Mouse (Mus musculus): ENCODE results near the gene Eif4a2. TPM values are rescaled to one million over a fixed set of nuclear protein-coding genes. Genes with fewer than 3 reads are reported as not detected.

The Eif4a2 gene
- polyA plus RNA-seq, 1 experiment from 2014 or later = 75.2 TPM

- Histone ChIP-seq H3K9me3 (replicated peaks) (no peaks in the 10 kb centered on the region), H3K27me3 (no peaks in the 10 kb centered on the region), H3K9ac (no peak within 1 kb of the TSS), H3K4me1 (replicated peaks) (no peaks in the 10 kb centered on the region), H3K36me3 (no peaks in the 10 kb centered on the region), H3K4me3 (replicated peaks) (no peak within 1 kb of the TSS), H3K4me2 (no peak within 1 kb of the TSS), H3K27ac (no peak within 1 kb of the TSS)
- no peak for DNase-seq
- WGBS (ENCODE audit: insufficient replicate concordance) = 74% methylated on average over 3 of the region's 3 CpGs
- no peak for ATAC-seq (ENCODE audit: low read depth)
Observed at GRCm38 (mm10) chr16:23146280-23146679, 39.0 kb downstream of the Eif4a2 start, which contains the start of gene Adipoq. Gene Adipoq (plus strand): TSS chr16:23146536.

- DNase-seq = no peak
- no peak overlapping the region for H3K27ac ChIP-seq
- H3K4me3 ChIP-seq (replicated peaks) = no peak overlapping the region
- no peaks in the 10 kb centered on the region for H3K36me3 ChIP-seq
- 57% methylated on average over 2 of the region's 2 CpGs for WGBS (ENCODE audit: insufficient replicate concordance)
- no peaks in the 10 kb centered on the region for H3K9me3 ChIP-seq (replicated peaks)
- no peak overlapping the region for H3K9ac ChIP-seq
- no peak overlapping the region for H3K4me2 ChIP-seq
- no peaks in the 10 kb centered on the region for H3K27me3 ChIP-seq
- no peak for ATAC-seq (ENCODE audit: low read depth)
- H3K4me1 ChIP-seq (replicated peaks) = no peaks in the 10 kb centered on the region
Observed at GRCm38 (mm10) chr16:23148936-23149335, 41.7 kb downstream of the Eif4a2 start.

- H3K4me2 ChIP-seq = no peak overlapping the region
- H3K9me3 ChIP-seq (replicated peaks) = no peaks in the 10 kb centered on the region
- 68% methylated on average over 8 of the region's 8 CpGs for WGBS (ENCODE audit: insufficient replicate concordance)
- H3K4me3 ChIP-seq (replicated peaks) = no peak overlapping the region
- ATAC-seq (ENCODE audit: low read depth) = no peak
- H3K36me3 ChIP-seq = no peaks in the 10 kb centered on the region
- no peaks in the 10 kb centered on the region for H3K4me1 ChIP-seq (replicated peaks)
- no peaks in the 10 kb centered on the region for H3K27me3 ChIP-seq
- H3K27ac ChIP-seq = no peak overlapping the region
- H3K9ac ChIP-seq = no peak overlapping the region
- no peak for DNase-seq
Observed at GRCm38 (mm10) chr16:23149396-23149795, 42.2 kb downstream of the Eif4a2 start.

- Histone ChIP-seq H3K4me2 (no peak overlapping the region), H3K4me1 (replicated peaks) (no peaks in the 10 kb centered on the region), H3K36me3 (no peaks in the 10 kb centered on the region), H3K9me3 (replicated peaks) (no peaks in the 10 kb centered on the region), H3K27me3 (no peaks in the 10 kb centered on the region), H3K9ac (no peak overlapping the region), H3K4me3 (replicated peaks) (no peak overlapping the region), H3K27ac (no peak overlapping the region)
- ATAC-seq (ENCODE audit: low read depth) (no peak), DNase-seq (no peak)
- WGBS (ENCODE audit: insufficient replicate concordance) = 24% methylated on average over 2 of the region's 2 CpGs
Observed at GRCm38 (mm10) chr16:23151423-23151822, 44.2 kb downstream of the Eif4a2 start.

GRCm38 (mm10) chr16:23154261-23154660 is 47.0 kb downstream of the Eif4a2 start:
- Histone ChIP-seq H3K27me3 (no peaks in the 10 kb centered on the region), H3K27ac (no peak overlapping the region), H3K36me3 (no peaks in the 10 kb centered on the region), H3K9me3 (replicated peaks) (no peaks in the 10 kb centered on the region), H3K4me2 (no peak overlapping the region), H3K9ac (no peak overlapping the region), H3K4me1 (replicated peaks) (peaks cover 3% of the 10 kb centered on the region; the same call in 1 of the 2 replicates), H3K4me3 (replicated peaks) (no peak overlapping the region)
- no peak for ATAC-seq (ENCODE audit: low read depth)
- 63% methylated on average over 5 of the region's 5 CpGs for WGBS (ENCODE audit: insufficient replicate concordance)
- DNase-seq = no peak

- no peak overlapping the region for H3K27ac ChIP-seq
- WGBS (ENCODE audit: insufficient replicate concordance) = 82% methylated on average over 13 of the region's 13 CpGs
- no peak overlapping the region for H3K4me3 ChIP-seq (replicated peaks)
- ATAC-seq (ENCODE audit: low read depth) (no peak), DNase-seq (no peak)
- no peak overlapping the region for H3K4me2 ChIP-seq
- no peak overlapping the region for H3K9ac ChIP-seq
- H3K9me3 ChIP-seq (replicated peaks) = no peaks in the 10 kb centered on the region
- H3K36me3 ChIP-seq = no peaks in the 10 kb centered on the region
- H3K4me1 ChIP-seq (replicated peaks) = peaks cover 3% of the 10 kb centered on the region; the same call in 1 of the 2 replicates
- H3K27me3 ChIP-seq = no peaks in the 10 kb centered on the region
Observed at GRCm38 (mm10) chr16:23157013-23157412, 49.8 kb downstream of the Eif4a2 start.

GRCm38 (mm10) chr16:23158292-23158691 is 51.0 kb downstream of the Eif4a2 start:
- H3K27me3 ChIP-seq = no peaks in the 10 kb centered on the region
- peaks cover 3% of the 10 kb centered on the region; the same call in 1 of the 2 replicates for H3K4me1 ChIP-seq (replicated peaks)
- no peak overlapping the region for H3K4me2 ChIP-seq
- DNase-seq (no peak), ATAC-seq (ENCODE audit: low read depth) (no peak)
- H3K27ac ChIP-seq = no peak overlapping the region
- H3K9ac ChIP-seq = no peak overlapping the region
- H3K36me3 ChIP-seq = no peaks in the 10 kb centered on the region
- H3K9me3 ChIP-seq (replicated peaks) = no peaks in the 10 kb centered on the region
- no peak overlapping the region for H3K4me3 ChIP-seq (replicated peaks)
- WGBS (ENCODE audit: insufficient replicate concordance) = 67% methylated on average over 7 of the region's 7 CpGs

GRCm38 (mm10) chr16:23158957-23159356 is 51.7 kb downstream of the Eif4a2 start:
- Histone ChIP-seq H3K9ac (no peak overlapping the region), H3K4me3 (replicated peaks) (no peak overlapping the region), H3K27ac (no peak overlapping the region), H3K9me3 (replicated peaks) (no peaks in the 10 kb centered on the region), H3K27me3 (no peaks in the 10 kb centered on the region), H3K36me3 (no peaks in the 10 kb centered on the region), H3K4me1 (replicated peaks) (peaks cover 3% of the 10 kb centered on the region; the same call in 1 of the 2 replicates), H3K4me2 (no peak overlapping the region)
- no peak for ATAC-seq (ENCODE audit: low read depth)
- 38% methylated on average over 2 of the region's 2 CpGs for WGBS (ENCODE audit: insufficient replicate concordance)
- no peak for DNase-seq

GRCm38 (mm10) chr16:23159749-23160148 is 52.5 kb downstream of the Eif4a2 start:
- H3K27ac ChIP-seq = no peak overlapping the region
- H3K36me3 ChIP-seq = no peaks in the 10 kb centered on the region
- H3K27me3 ChIP-seq = no peaks in the 10 kb centered on the region
- ATAC-seq (ENCODE audit: low read depth) (no peak), DNase-seq (no peak)
- H3K4me1 ChIP-seq (replicated peaks) = peaks cover 3% of the 10 kb centered on the region; the same call in 1 of the 2 replicates
- H3K4me2 ChIP-seq = no peak overlapping the region
- no peak overlapping the region for H3K9ac ChIP-seq
- no peaks in the 10 kb centered on the region for H3K9me3 ChIP-seq (replicated peaks)
- H3K4me3 ChIP-seq (replicated peaks) = no peak overlapping the region
- 4% methylated on average over 2 of the region's 2 CpGs for WGBS (ENCODE audit: insufficient replicate concordance)

- H3K9ac ChIP-seq = no peak overlapping the region
- H3K4me3 ChIP-seq (replicated peaks) = no peak overlapping the region
- H3K27ac ChIP-seq = no peak overlapping the region
- no peaks in the 10 kb centered on the region for H3K36me3 ChIP-seq
- no peaks in the 10 kb centered on the region for H3K27me3 ChIP-seq
- H3K4me1 ChIP-seq (replicated peaks) = peaks cover 3% of the 10 kb centered on the region; the same call in 1 of the 2 replicates
- no peak for ATAC-seq (ENCODE audit: low read depth)
- 6% methylated on average over 3 of the region's 3 CpGs for WGBS (ENCODE audit: insufficient replicate concordance)
- no peak for DNase-seq
- no peaks in the 10 kb centered on the region for H3K9me3 ChIP-seq (replicated peaks)
- H3K4me2 ChIP-seq = no peak overlapping the region
Observed at GRCm38 (mm10) chr16:23162116-23162515, 54.9 kb downstream of the Eif4a2 start.

Data from liver, embryonic 13.5 days (tissue).